Mouse (Mus musculus) c-Kit-positive CD71-positive TER-119-positive erythroid progenitor cells, embryonic 14.5 days (primary cell): ENCODE data around the gene Tmem110.

Experiments
- DNase-seq: peaks from one replicate; pipeline ENCODE4 v3.0.0-alpha.2; 2013; ENCODE audit warnings: low spot score

The Tmem110 gene

DNA sequence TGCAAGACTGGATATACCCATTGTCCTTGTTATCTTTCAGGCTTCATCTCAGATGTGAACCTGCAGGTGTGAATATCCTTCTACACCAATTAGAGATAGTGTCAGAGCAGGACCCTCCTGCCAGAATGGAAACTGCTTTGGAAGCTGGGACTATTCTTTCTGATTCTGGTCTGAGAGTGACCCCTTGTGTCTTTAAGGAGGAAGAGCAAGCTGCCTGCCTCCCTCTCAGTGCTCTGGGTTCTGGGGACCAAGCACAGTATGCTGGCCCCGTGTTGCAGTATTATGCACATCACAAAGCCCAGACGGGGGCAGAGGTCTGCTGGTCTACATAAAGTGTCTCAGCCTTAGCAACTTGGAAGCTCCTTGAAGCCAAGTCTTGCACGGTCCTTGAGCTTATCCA, 39.9 kb downstream of the Tmem110 start:
- no peak for DNase-seq

DNA sequence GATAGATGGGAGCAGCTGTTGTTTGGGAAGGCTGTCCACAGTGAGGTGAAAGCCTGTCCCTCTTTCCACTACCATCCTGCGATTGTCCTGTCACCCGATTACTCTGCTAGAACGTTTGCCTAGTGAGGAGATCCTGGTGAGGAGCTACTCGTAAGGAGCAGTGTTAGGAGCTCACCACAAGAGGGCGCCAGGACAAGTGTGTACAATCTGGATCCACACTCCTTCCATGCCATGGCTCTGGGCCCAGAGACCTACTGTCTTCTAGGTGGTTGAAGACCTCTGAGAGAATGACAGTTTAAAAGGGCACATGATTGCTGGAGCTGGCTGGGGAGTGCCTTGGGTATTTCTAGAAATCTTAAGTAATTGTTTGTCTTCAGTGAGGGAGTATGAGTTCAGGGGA, 41.7 kb downstream of the Tmem110 start:
- peak; percentile 65 for DNase-seq

GRCm38 (mm10) chr14:30868826-30869225, 43.4 kb downstream of the Tmem110 start:
- no peak for DNase-seq

DNA sequence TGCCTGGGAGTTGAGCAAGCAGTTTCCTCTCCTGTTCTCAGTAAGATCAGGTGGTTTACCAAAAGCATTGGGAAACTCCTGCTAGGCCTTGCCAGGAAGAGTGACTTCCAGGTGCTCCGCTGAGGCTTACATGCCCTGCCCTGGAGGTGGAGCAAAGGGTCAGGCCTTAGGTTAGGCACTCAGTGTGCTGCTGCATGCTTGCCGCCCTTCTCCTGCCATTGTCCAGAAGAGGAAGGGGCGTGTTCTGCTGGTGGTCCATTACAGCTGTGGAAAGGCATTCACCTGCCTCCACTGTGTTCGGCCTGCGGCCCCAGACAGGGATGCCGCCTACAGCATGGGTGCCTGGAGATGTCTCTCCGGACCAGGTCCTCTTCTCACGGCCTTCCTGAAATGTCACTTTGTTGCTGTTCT, 44.0 kb downstream of the Tmem110 start:
- DNase-seq: no peak

DNA sequence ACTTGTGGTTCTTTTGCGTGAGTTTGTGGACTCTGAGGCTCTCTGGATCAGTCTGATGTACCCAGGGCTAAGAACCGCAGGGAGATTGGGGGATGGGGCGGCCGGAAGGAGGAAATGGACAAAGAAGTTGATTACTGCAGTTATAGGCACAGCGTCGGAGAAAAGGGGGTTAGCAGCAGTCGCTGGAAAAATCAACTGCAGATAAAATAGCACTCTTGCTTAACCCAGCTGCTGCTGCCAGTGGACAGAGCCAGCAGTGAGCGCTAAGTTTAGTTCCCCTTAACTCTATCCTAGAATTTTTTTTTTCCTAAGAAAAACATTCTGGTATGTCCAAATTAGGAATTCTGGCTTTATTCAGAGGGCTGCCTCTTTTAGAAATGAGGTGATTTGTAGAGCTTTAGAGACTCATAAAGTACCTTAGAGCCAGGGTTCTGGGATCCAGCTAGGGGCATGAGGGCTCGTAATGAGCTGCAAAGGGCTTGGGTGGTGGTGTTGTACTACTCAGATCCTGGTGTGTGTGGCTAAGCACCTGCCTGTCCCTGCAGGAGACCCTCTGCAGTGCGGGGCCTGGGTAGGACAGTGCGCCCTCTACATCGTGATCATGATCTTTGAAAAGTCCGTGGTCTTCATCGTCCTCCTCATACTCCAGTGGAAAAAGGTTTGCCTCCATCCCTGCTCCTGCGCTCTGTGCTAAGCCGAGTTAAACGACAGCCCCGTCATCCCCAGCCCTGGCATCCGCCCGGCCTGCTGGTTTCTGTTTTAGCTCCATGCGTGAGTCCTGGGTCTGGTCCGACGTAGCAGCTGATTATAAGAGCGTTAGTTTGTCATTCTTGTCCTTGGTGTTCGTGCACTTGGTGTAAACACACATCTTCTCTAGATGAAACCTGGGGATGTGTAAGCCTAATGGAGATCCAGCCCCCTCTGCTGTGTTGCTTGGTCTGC, 45.1 kb downstream of the Tmem110 start:
- DNase-seq: no peak

DNA sequence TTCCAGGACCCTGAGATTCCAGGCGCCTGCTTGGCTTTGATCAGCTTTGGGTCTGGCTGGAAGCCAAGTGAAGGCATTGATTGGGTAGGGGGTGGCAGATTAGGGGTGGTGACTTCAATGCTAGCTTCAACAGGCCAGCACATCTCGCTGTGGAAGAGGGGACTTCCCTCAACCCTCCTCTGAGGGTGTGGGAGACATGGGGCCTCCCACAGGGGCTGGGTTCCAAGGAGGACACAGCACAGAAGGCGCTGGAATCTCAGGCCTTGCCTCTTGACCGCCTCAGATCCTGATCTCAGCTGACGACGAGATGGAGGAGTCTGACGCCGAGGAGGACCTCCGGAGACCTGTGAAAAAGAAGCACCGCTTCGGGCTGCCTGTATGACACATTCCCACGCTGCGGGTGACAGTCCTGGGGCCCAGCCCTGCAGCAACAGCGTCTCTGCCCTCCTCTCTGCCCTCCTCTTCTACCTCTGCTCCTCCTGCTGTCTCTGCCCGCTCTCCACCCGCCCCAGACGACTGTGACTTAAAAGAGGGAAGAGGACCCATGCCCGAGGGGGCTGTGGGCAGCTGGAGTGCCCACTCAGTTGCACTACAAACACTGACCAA, 48.8 kb downstream of the Tmem110 start:
- no peak for DNase-seq

- no peak for DNase-seq
These were observed 49.9 kb downstream of the Tmem110 start for GRCm38 (mm10) chr14:30875130-30875865.

- no peak for DNase-seq
These were observed 50.6 kb downstream of the Tmem110 start for GRCm38 (mm10) chr14:30875955-30876354.

DNA sequence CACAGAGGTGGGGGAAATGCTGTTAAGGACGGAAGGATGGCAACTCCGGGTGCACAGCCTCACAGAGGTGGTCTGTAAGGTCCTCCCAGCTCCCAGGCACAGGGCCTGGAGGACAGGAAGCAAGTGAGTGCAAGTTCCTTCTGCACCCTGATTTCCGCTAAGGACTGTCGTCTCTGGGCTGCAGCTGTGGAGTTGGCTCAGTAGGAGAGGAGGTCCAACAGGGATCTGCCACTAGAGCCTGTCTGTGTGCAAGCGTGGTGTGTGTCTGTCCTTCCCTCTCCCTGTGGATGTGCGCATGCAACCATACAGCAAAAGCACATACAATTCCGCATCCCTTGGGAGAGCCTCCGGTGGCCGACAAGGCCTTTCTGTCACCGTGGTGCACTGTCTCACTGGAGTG, 51.1 kb downstream of the Tmem110 start:
- DNase-seq: no peak

DNA sequence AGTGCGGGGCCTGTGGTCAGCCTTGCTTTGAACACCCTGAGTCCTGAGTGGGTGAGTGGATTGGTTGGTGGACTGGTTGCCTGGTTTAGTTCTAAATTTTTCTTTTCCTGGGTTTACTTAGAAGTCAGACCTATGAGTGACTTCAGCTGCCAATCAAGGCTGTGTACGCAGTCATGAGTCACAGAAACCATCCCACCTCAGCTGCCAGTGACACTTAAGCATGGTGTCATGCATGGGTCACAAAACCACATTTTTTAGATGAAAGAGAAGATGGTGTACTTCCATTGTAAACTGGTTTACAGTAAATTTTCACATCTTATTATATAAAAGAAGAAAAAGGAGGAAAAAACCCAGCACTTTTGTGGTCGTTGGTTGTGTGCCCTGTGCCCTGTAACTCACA, 52.4 kb downstream of the Tmem110 start:
- DNase-seq: no peak

DNA sequence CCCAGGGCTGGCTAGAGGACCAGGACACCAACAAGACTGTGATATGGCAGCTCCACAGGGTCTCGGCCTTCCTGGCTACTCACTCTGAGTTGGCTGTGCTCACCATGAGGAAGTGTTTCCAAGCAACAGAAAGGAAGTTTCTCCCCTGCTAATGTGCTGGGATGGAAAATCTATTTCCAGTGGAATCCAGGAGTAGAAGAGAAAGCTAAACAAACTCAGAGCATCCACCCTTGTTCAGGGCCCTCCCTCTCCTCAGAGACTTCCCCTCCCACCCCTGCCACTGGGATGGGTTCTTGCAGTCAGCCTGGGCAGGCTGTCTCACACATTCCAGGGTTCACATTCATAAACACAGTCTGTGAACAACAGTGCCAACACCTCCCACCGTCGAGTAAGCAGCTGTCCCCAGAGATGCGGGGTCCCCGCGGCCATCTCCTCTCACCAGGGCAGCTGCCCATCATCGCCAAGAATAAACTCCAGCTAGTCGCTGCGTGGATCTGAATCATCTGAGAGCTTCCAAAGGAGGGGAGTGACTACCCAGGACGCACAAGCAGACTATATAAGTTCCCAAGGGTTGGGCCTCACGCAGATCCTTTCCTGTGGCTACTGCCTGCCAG, 53.7 kb downstream of the Tmem110 start, which contains the start of gene Mustn1:
Gene Mustn1, plus strand, starts transcription at position 243 of the 614 bp plus-strand sequence.
- DNase-seq: no peak

DNA sequence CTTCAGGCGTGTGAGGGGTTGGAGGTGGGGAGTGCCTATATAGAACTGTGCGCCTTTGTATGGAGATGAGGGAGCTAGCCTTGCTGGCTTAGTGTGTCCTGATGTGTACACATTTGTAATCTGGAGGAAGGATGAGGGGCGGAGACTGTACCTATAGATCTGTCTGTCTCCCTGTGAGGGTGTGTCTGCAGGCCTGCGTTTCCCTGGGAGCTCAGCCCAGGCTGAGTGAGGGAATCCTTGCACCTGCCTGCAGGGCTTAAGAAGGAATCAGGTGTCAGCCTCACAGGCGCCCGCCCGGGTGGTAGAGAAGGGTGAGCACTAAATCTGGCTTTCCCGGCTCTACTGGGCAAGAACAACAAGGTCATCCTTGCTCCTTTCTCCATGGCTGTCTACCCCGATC, 54.4 kb downstream of the Tmem110 start:
- DNase-seq: no peak

DNA sequence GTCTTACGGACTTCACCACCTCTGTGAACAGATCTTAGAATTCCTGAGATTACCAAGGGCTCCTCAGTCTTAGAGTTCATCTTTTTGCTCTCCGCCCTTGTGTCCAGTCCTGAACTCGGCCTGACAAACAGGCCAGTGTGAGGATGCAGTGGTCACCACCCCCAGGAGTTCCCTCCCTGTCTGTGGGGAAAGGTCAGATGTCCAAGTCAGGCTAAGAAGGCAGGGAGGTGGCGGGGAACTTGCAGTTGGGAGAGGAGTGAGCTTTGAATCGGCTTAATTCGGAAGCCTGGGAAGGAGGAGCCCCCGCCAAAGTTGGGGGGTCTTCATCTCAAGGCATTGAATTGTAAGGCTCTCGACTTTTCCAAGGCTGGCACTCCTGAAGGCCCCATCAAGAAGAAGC, 54.9 kb downstream of the Tmem110 start:
- no peak for DNase-seq

DNA sequence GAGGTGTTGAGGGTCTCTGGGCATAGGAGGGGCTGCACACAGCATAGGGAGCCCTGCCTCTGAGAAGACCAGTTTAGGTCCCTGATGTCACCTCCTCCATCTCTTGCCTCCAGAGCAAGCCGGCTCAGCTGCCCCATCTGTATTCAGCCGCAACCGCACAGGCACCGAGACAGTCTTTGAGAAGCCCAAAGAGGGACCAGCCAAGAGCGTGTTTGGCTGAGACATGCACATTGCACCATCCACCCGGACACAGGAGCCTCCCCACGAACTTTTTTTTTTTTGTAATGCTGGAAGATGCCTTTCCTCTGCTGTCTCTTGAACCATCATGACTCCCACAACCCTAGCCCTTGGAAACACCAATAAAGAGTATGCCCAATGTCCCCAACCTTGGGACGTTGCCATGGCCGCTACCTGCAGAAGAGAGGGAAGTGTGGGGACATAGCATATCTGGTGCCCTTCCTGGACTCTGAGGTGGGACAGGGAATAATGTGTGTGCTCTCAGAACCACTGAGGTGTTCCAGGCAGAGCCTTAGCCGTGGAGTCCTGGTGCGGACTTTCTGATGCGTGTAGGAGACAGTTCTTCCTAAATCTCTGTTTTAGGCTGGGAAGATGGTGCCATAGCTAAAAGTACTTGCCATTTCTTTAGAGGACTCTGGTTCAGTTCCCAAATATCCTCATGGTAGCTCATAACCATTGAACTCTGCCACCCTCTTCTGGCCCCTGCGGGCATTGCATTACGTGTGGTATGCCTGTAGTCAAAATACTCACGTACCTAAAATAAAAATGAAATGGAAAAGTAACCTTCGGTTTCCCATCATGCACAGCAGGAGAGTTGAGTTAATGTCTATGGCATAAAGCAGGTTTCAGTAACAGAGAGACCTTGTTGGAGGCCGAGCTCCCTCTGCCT, 55.7 kb downstream of the Tmem110 start:
- DNase-seq: peak; percentile 29

GRCm38 (mm10) chr14:30881718-30882108, 56.3 kb downstream of the Tmem110 start:
- no peak for DNase-seq

GRCm38 (mm10) chr14:30885298-30885697, 59.9 kb downstream of the Tmem110 start:
- no peak for DNase-seq

GRCm38 (mm10) chr14:30886204-30886603, 60.8 kb downstream of the Tmem110 start, which contains the start of gene Itih4:
Itih4 (plus strand) TSS chr14:30886476.
- DNase-seq: no peak

GRCm38 (mm10) chr14:30888271-30888732, 62.9 kb downstream of the Tmem110 start:
- no peak for DNase-seq

- DNase-seq: no peak
These were observed 74.6 kb downstream of the Tmem110 start for GRCm38 (mm10) chr14:30899972-30900371.

- no peak for DNase-seq
These were observed 77.2 kb downstream of the Tmem110 start for GRCm38 (mm10) chr14:30902628-30903027.

GRCm38 (mm10) chr14:30903036-30903435, 77.6 kb downstream of the Tmem110 start:
- no peak for DNase-seq
